Mouse (Mus musculus) MEL (cell line): ENCODE results near the gene Csad.

ENCODE experiments used
- CTCF ChIP-seq, 3 experiments: IDR thresholded peaks in 2 of 3; conservative IDR thresholded peaks in 1 of 3; 2 replicates each; pipeline ENCODE4 v1.5.1; 2011 to 2012; ENCODE audit warnings: low read length in 3 of 3, low read depth in 2 of 3, mild to moderate bottlenecking in 2 of 3, improper control_type of control experiment in 1 of 3, inconsistent platforms in 1 of 3, mixed read lengths in 1 of 3, moderate library complexity in 1 of 3; ENCODE audit not compliant: control insufficient read depth in 1 of 3, insufficient read depth in 1 of 3, poor library complexity in 1 of 3, severe bottlenecking in 1 of 3
- MAZ ChIP-seq: IDR thresholded peaks from 2 replicates; pipeline ENCODE4 v1.6.1; 2012; ENCODE audit warnings: low read depth, mild to moderate bottlenecking, inconsistent platforms, low read length, improper control_type of control experiment
- POLR2A ChIP-seq, 2 experiments: IDR thresholded peaks; 2 replicates each; pipeline ENCODE4 v1.6.1; 2011 to 2012; ENCODE audit warnings: low read length in 2 of 2, mild to moderate bottlenecking in 2 of 2, control low read depth in 1 of 2, improper control_type of control experiment in 1 of 2, low read depth in 1 of 2, moderate library complexity in 1 of 2; ENCODE audit not compliant: control insufficient read depth in 1 of 2, insufficient read depth in 1 of 2, poor library complexity in 1 of 2

GRCm38 (mm10) chr15:102238543-102239259 lies 34.2 kb upstream of the Csad start:
- TF ChIP-seq CTCF (IDR thresholded peaks at IDR 0.05 in 2 of 3, conservative IDR thresholded peaks at IDR 0.05 in 1 of 3; ENCODE audit: control insufficient read depth in 1 of 3, insufficient read depth in 1 of 3, low read depth in 2 of 3, low read length in 3 of 3, poor library complexity in 1 of 3, severe bottlenecking in 1 of 3) (no peak), POLR2A (IDR thresholded peaks at IDR 0.05; ENCODE audit: control insufficient read depth in 1 of 2, insufficient read depth in 1 of 2, low read depth in 1 of 2, low read length in 2 of 2, poor library complexity in 1 of 2) (no peak), MAZ (no peak)
